Mouse (Mus musculus): ENCODE measurements around the gene Clpx. TPM values are rescaled to one million over a fixed set of nuclear protein-coding genes. Genes with fewer than 3 reads are reported as not detected.

The Clpx gene
- polyA plus RNA-seq, 1 experiment from 2014 or later: 38.8 TPM

DNA sequence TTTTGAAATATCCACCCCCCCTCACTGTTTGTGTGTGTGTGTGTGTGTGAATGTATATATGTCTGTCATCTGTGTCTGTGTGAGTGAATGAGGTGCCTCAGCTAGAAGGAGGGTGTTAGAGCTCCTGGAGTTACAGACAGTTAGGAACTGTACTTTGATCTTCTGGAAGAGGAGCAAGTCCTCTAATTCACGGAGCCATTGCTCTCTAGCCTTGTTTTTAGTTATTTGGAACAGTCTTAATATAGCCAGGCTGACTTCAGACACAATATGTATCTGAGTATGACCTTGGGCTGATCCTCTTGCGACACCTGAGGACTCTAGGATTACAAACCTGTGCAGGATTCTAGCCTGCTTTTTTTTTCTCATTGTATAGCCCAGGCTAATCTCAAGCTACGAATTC lies 4.7 kb downstream of the Clpx start:
- Histone ChIP-seq H3K27ac (ENCODE audit: low read length) (no peak overlapping the region), H3K4me3 (ENCODE audit: low read depth, low read length) (no peak overlapping the region), H3K4me2 (replicated peaks; ENCODE audit: low read depth, low read length) (no peak overlapping the region), H3K9ac (replicated peaks; ENCODE audit: low read depth) (no peak overlapping the region), H3K9me3 (ENCODE audit: low read length) (no peaks in the 10 kb centered on the region), H3K36me3 (ENCODE audit: insufficient read depth, low read length) (peaks cover 22% of the 10 kb centered on the region; the same call in 1 of the 2 replicates), H3K27me3 (replicated peaks; ENCODE audit: insufficient read depth, low read length) (no peaks in the 10 kb centered on the region), H3K4me1 (ENCODE audit: insufficient read depth, low read depth, low read length) (no peaks in the 10 kb centered on the region)
- ATAC-seq (no peak), DNase-seq (ENCODE audit: low spot score) (no peak)
- TF ChIP-seq CTCF (IDR thresholded peaks at IDR 0.05) (no peak), EP300 (IDR thresholded peaks at IDR 0.05) (no peak)
- 82% methylated on average over 3 of the region's 3 CpGs for WGBS

DNA sequence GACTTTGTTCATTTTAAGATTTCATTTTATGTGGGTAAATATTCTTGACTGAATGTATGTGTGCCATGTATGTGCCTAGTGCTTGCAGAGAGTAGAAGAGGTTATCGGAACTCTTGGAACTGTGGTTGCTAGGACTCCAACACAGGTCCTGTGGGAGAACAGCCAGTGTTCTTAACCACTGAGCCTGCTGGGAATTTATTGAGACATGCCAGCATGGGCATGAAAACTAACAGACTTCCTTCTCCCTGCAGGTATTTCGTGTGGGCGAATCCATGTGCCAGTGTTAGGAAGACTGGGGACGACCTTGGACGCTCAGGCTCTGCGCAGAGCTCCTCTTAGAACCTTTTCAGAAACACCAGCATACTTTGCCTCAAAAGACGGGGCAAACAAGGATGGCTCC lies 5.6 kb downstream of the Clpx start:
- H3K4me3 ChIP-seq (ENCODE audit: low read depth, low read length): no peak overlapping the region
- DNase-seq (ENCODE audit: low spot score) (no peak), ATAC-seq (no peak)
- H3K27me3 ChIP-seq (replicated peaks; ENCODE audit: insufficient read depth, low read length): no peaks in the 10 kb centered on the region
- H3K27ac ChIP-seq (ENCODE audit: low read length): no peak overlapping the region
- H3K9ac ChIP-seq (replicated peaks; ENCODE audit: low read depth): no peak overlapping the region
- peaks cover 23% of the 10 kb centered on the region; the same call in 1 of the 2 replicates for H3K36me3 ChIP-seq (ENCODE audit: insufficient read depth, low read length)
- no peak overlapping the region for H3K4me2 ChIP-seq (replicated peaks; ENCODE audit: low read depth, low read length)
- TF ChIP-seq EP300 (IDR thresholded peaks at IDR 0.05) (no peak), CTCF (IDR thresholded peaks at IDR 0.05) (no peak)
- no peaks in the 10 kb centered on the region for H3K9me3 ChIP-seq (ENCODE audit: low read length)
- 98% methylated on average over 7 of the region's 7 CpGs for whole genome bisulfite sequencing
- H3K4me1 ChIP-seq (ENCODE audit: insufficient read depth, low read depth, low read length): no peaks in the 10 kb centered on the region

- H3K9me3 ChIP-seq (ENCODE audit: low read length): no peaks in the 10 kb centered on the region
- WGBS: 93% methylated on average over 4 of the region's 4 CpGs
- no peak overlapping the region for H3K27ac ChIP-seq (ENCODE audit: low read length)
- H3K4me2 ChIP-seq (replicated peaks; ENCODE audit: low read depth, low read length): no peak overlapping the region
- H3K4me3 ChIP-seq (ENCODE audit: low read depth, low read length): no peak overlapping the region
- no peak overlapping the region for H3K9ac ChIP-seq (replicated peaks; ENCODE audit: low read depth)
- H3K4me1 ChIP-seq (ENCODE audit: insufficient read depth, low read depth, low read length): no peaks in the 10 kb centered on the region
- ATAC-seq (no peak), DNase-seq (ENCODE audit: low spot score) (no peak)
- peaks cover 29% of the 10 kb centered on the region; the same call in 1 of the 2 replicates for H3K36me3 ChIP-seq (ENCODE audit: insufficient read depth, low read length)
- TF ChIP-seq CTCF (IDR thresholded peaks at IDR 0.05) (no peak), EP300 (IDR thresholded peaks at IDR 0.05) (no peak)
- H3K27me3 ChIP-seq (replicated peaks; ENCODE audit: insufficient read depth, low read length): no peaks in the 10 kb centered on the region
These were observed 8.4 kb downstream of the Clpx start for GRCm38 (mm10) chr9:65302327-65302983.

GRCm38 (mm10) chr9:65303586-65303985 lies 9.5 kb downstream of the Clpx start:
- no peak for DNase-seq (ENCODE audit: low spot score)
- Histone ChIP-seq H3K4me2 (replicated peaks; ENCODE audit: low read depth, low read length) (no peak overlapping the region), H3K9ac (replicated peaks; ENCODE audit: low read depth) (no peak overlapping the region), H3K27me3 (replicated peaks; ENCODE audit: insufficient read depth, low read length) (no peaks in the 10 kb centered on the region), H3K9me3 (ENCODE audit: low read length) (no peaks in the 10 kb centered on the region), H3K27ac (ENCODE audit: low read length) (no peak overlapping the region), H3K4me3 (ENCODE audit: low read depth, low read length) (no peak overlapping the region), H3K36me3 (ENCODE audit: insufficient read depth, low read length) (peaks cover 31% of the 10 kb centered on the region; the same call in 1 of the 2 replicates), H3K4me1 (ENCODE audit: insufficient read depth, low read depth, low read length) (no peaks in the 10 kb centered on the region)
- no peak for ATAC-seq
- TF ChIP-seq CTCF (IDR thresholded peaks at IDR 0.05) (no peak), EP300 (IDR thresholded peaks at IDR 0.05) (no peak)
- WGBS: 91% methylated on average over 4 of the region's 4 CpGs

DNA sequence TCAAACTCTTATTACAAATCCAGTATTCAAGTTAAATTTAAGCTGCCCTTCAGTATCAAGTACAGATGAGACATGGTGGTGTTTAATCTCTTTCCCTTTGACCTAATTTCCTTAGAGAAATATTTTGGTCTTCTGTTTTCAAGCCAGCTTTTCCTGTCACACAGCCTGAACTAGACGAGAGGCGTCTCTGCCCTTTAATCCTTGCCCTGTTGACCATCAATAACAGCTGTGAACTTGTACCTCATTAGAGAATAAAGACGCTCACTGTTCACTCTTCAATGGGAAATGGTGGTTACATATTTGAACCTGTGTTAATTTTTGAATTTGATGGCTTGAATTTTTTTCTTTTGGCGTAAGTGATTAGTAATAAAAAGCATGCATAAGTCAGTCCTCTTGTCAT lies 10.2 kb downstream of the Clpx start:
- peaks cover 36% of the 10 kb centered on the region; the same call in 1 of the 2 replicates for H3K36me3 ChIP-seq (ENCODE audit: insufficient read depth, low read length)
- ATAC-seq: no peak
- 73% methylated on average over 4 of the region's 4 CpGs for WGBS

GRCm38 (mm10) chr9:65306672-65307071 lies 12.6 kb downstream of the Clpx start:
- TF ChIP-seq CTCF (IDR thresholded peaks at IDR 0.05): no peak
- TF ChIP-seq EP300 (IDR thresholded peaks at IDR 0.05): no peak
- H3K36me3 ChIP-seq (ENCODE audit: insufficient read depth, low read length): peaks cover 35% of the 10 kb centered on the region; the same call in 1 of the 2 replicates
- ATAC-seq: no peak
- no peaks in the 10 kb centered on the region for H3K9me3 ChIP-seq (ENCODE audit: low read length)
- H3K27ac ChIP-seq (ENCODE audit: low read length): no peak overlapping the region
- no peak overlapping the region for H3K4me2 ChIP-seq (replicated peaks; ENCODE audit: low read depth, low read length)
- no peaks in the 10 kb centered on the region for H3K4me1 ChIP-seq (ENCODE audit: insufficient read depth, low read depth, low read length)
- no peak for DNase-seq (ENCODE audit: low spot score)
- no peak overlapping the region for H3K9ac ChIP-seq (replicated peaks; ENCODE audit: low read depth)
- no peak overlapping the region for H3K4me3 ChIP-seq (ENCODE audit: low read depth, low read length)
- H3K27me3 ChIP-seq (replicated peaks; ENCODE audit: insufficient read depth, low read length): no peaks in the 10 kb centered on the region
- WGBS: 93% methylated on average over 2 of the region's 2 CpGs

More for the DNA sequence above, 10.2 kb downstream of the Clpx start:
- Histone ChIP-seq H3K27ac (ENCODE audit: low read length) (no peak overlapping the region), H3K4me3 (ENCODE audit: low read depth, low read length) (no peak overlapping the region), H3K4me1 (ENCODE audit: insufficient read depth, low read depth, low read length) (no peaks in the 10 kb centered on the region), H3K9me3 (ENCODE audit: low read length) (no peaks in the 10 kb centered on the region), H3K4me2 (replicated peaks; ENCODE audit: low read depth, low read length) (no peak overlapping the region), H3K27me3 (replicated peaks; ENCODE audit: insufficient read depth, low read length) (no peaks in the 10 kb centered on the region), H3K9ac (replicated peaks; ENCODE audit: low read depth) (no peak overlapping the region)
- TF ChIP-seq EP300 (IDR thresholded peaks at IDR 0.05) (no peak), CTCF (IDR thresholded peaks at IDR 0.05) (no peak)
- DNase-seq (ENCODE audit: low spot score): no peak

Measured in lung, postnatal 0 days (tissue).